Mouse (Mus musculus) ES-Bruce4 (cell line): ENCODE measurements around the gene Orm2.

Experiments
- CTCF ChIP-seq: IDR thresholded peaks from one replicate; pipeline ENCODE4 v1.8.1; 2011; ENCODE audit warnings: low read depth, low read length
- POLR2A ChIP-seq: IDR thresholded peaks from one replicate; pipeline ENCODE4 v1.8.1; 2011; ENCODE audit warnings: low read length; ENCODE audit not compliant: insufficient read depth

GRCm38 (mm10) chr4:63411222-63411621 lies 49.0 kb downstream of the Orm2 start:
- TF ChIP-seq CTCF (no peak), POLR2A (no peak)
